Mouse (Mus musculus) right cerebral cortex, postnatal 36 days (tissue): Measurements from ENCODE around the gene Lipa.
A peak's percentile ranks its signal among the peaks of the same experiment; 100 is the strongest.

Experiments used
- DNase-seq, 2 experiments: peaks; one replicate each; pipeline ENCODE4 v3.0.0; 2022; ENCODE audit warnings: low spot score in 2 of 2, mixed read lengths in 1 of 2

Gene Lipa

DNA sequence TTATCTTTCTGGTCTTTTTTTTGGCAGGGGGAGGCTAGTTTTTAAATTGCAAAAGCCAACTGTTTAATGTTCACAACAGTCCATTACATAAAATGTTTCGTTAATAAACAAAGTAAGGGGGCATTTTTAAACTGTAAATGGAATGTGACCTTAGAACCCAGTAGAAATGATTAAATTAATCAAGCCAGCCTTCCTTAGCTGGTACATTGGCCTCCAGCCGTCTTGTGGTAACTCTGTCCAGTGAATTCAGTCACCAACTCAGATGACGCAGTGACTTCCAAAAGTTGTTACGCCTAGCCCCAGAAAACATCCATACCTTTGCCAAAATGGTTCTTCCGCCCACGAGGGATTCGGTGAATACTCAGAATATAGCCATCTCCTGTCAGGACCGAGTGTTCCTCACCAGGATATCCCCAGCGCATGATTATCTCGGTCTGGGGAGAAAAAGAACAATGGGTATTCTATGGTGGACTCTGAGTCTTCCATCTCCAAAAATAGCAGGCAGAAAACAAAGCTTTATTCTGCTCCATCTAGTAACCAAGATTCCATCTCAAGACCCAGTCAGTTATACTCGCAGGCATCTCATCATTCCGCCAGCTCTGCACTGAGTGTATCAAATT is 4.1 kb downstream of the Lipa start:
- no peak for DNase-seq

- no peak for DNase-seq
These were observed 5.3 kb downstream of the Lipa start for GRCm38 (mm10) chr19:34521978-34522377.

GRCm38 (mm10) chr19:34521361-34521760 is 5.9 kb downstream of the Lipa start:
- no peak for DNase-seq

- no peak for DNase-seq
These were observed 7.2 kb downstream of the Lipa start for GRCm38 (mm10) chr19:34520051-34520450.

DNA sequence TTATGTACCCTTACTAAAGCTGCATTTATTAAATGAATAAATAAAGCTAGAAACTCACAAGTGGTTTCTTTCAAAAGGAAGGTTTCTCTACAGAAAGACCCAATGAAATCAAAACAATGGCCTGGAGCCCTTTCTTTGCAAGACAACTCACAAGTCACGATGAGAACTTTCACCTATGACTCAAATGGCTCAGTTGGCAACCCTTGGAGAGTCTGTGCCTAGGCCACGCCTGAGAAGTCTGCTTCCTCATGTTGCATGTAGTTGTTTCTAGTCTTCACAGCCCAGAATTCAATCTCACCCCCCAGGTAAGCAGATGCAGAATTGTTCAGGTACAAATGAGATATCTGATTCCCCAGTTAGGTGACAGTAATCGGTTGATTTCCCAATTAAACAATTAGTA is 7.6 kb downstream of the Lipa start:
- no peak for DNase-seq

GRCm38 (mm10) chr19:34518786-34519185 is 8.5 kb downstream of the Lipa start:
- no peak for DNase-seq

DNA sequence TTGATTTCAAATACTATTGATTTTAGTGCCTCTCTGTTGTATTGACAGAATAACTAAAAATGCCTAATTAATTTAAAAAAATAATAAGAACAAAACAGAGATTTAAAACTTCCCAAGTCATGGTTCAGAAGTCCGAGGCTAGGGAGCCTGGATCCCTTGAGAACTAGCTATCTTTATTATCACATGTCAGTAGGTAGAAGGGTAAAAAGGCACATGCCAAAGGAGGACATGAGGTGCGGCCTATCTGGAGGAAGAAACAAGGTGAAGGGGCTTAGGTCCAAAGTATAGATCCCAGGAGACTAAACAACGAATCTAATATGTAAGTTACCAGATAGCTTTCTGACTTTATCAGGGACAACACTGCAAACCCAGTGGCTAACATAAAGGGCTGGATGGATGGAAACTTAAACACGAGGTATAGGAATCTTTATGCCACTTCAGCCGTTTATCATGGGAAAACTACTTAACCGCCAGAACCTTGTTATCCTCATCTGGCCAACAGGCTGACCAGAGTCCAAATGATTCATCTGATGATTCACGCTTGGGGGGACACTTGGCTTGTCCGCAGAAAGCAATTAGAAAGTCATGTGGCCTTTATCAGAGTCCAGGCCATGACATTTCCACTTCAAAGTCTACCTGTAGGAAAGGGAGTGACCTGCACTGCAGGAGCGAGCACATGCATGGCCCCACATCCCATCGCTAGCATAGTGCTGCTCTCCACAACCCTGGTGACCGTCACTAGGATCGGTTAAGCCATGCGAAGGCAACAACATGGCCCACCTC is 9.3 kb downstream of the Lipa start:
- DNase-seq = no peak

- DNase-seq = no peak
These were observed 10.1 kb downstream of the Lipa start for GRCm38 (mm10) chr19:34517197-34517596.

DNA sequence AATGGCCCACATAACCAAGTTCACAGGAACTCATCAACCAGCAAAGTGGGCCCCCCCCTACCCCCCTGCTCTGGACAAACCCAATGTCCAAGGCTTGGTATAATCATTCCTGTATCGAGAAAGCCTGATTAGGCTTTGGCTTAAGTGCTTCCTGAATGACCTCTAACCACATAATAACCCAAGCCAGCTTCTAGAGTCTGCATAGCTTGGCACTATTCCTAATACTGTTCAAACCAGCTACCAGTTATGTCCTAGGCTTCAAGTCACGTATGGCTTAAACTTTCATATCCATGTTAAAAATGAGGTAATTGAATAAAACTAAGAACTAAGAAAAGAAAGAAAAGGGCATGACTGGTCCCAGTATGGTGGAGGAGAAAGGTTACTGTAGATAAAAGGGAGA is 10.9 kb downstream of the Lipa start:
- no peak for DNase-seq

DNA sequence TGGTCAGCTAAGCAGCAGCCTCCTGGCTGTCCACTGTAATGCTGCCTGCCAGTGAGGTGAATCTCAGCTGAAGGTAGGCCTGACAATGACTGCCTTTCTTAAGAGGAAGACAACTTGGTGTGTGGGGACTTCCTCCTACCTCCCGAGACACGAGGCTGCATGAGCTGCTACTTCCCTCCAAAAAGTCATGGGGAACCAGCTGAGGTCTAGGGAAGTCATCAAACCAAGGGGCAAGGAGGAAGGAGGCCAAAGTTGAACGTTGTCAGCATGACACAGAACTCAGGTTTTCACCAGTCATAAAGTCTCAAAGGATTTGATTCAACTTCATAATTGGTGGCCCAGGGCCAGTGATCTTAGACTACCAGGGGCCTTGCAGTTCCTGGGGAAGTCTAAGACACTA is 11.6 kb downstream of the Lipa start:
- no peak for DNase-seq

DNA sequence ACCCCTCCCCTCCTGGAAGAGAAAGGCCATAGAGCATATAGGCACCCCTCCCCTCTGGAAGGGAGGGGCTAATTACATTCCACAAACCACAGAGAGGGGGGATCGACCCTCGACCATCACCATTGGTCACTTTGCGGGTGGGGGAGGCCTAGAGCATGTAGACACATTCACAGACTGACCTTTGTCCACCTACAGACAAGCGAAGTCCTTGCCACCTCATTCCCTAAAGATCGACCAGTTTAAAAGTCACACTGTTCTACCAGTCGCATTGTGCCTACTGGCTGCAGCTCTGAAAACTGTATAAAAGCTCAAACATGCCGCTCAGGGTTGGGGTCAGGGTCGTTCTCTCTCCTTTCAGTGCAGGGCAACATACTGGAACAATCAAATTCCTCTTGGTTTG is 15.7 kb downstream of the Lipa start:
- no peak for DNase-seq

GRCm38 (mm10) chr19:34510717-34511116 is 16.6 kb downstream of the Lipa start:
- DNase-seq = no peak

GRCm38 (mm10) chr19:34505161-34505721 is 22.0 kb downstream of the Lipa start:
- no peak for DNase-seq

DNA sequence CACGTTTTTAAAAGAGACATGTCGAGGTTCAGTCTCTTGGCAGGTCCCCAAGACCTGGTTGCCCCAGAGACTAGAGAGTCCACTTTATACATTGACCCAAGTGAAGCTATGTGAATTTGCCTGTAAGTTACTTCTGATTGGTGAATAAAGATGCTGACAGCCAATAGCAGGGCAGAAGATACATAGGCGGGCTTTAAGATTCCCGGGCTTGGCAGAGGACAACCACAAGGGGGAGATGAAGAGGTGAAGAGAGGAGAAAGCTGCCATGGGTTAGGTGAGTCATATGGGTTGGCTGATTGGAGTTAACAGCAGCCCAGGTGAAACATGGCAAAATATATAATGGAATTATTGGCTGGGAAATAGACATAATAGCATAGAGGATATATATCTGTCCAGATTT is 26.5 kb downstream of the Lipa start:
- peak in 1 of 2 experiments; percentile 30 for DNase-seq

GRCm38 (mm10) chr19:34496353-34496752 is 30.9 kb downstream of the Lipa start:
- no peak for DNase-seq

- DNase-seq = no peak
These were observed 33.4 kb downstream of the Lipa start for GRCm38 (mm10) chr19:34493859-34494258.

- DNase-seq = no peak
These were observed 43.7 kb downstream of the Lipa start for GRCm38 (mm10) chr19:34483547-34483946.

GRCm38 (mm10) chr19:34474991-34475971 is 52.0 kb downstream of the Lipa start, which contains the start of gene Ch25h:
Gene Ch25h, minus strand, starts transcription at chr19:34475164.
- DNase-seq = peak; percentile 4 to 7

GRCm38 (mm10) chr19:34474228-34474990 is 52.9 kb downstream of the Lipa start:
- no peak for DNase-seq

GRCm38 (mm10) chr19:34471703-34472102 is 55.6 kb downstream of the Lipa start:
- no peak for DNase-seq

DNA sequence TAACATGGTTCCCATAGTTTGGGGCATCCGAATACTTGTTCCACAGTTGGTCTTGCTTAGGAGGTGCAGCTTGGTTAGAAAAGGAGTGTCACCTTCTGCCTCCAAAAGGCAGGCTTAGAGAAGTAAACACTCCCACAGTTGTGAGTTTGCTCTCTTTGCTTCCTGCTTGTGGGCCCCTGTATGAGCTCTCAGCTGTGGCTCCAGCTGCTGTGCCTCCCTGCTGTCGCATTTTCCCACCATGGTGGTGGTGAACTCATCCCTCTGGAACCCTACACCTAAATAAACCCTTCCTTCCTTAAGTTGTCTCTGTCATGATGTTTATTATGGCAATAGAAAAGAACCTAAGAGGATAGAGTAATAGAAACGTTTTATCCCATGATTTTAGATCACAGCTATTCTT is 58.5 kb downstream of the Lipa start:
- no peak for DNase-seq
